Mouse (Mus musculus): ENCODE measurements around the gene Rnd1.

GRCm38 (mm10) chr15:98722854-98723253 lies 45.6 kb upstream of the Rnd1 start:
- TF ChIP-seq POLR2A (IDR thresholded peaks at IDR 0.05; ENCODE audit: insufficient read length, low read depth) (no peak), MYOD1 (IDR thresholded peaks at IDR 0.05; ENCODE audit: control insufficient read depth in 1 of 3, insufficient read length in 2 of 3, low read depth in 2 of 3) (no peak), TCF12 (IDR thresholded peaks at IDR 0.05; ENCODE audit: insufficient read depth, poor library complexity, severe bottlenecking) (no peak)

All from myocyte (in vitro differentiated cells).